In the genomic region with DNA sequence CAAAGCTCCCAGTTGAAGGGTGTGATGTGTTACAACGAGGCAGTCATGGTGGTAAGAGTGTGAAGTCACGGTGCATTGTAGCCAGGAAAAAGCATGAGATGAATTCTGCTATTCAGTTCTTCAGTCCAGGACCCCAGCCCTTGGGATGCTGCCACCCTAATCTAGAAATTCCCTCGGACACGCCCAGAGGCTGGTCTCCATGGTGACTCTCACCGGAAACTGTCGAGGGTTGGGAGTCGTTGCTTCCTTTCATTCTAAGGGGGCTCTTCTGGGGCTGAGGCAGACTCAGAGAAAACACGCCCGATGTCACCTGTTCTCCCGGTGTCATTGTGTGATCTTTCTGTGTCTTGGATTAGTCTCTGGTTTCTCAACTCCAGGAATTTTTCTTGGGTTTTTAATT, we compare ENCODE assay signal across 8 mouse cellular contexts. TPM values are rescaled to one million over a fixed set of nuclear protein-coding genes. Genes with fewer than 3 reads are reported as not detected.
DNase-seq lines count a peak whose midpoint lies in the region; ATAC-seq and TF ChIP-seq lines count a peak whose summit lies in the region.

No protein-coding gene starts in this region.

- H3K36me3 ChIP-seq in heart, embryonic 11.5 days (ENCODE audit: control insufficient read depth, insufficient read depth, low read length) = peaks cover 1% of the 10 kb centered on the region; the same call in 1 of the 2 replicates
- no peaks in the 10 kb centered on the region for H3K36me3 ChIP-seq in hindbrain, embryonic 16.5 days (ENCODE audit: control insufficient read depth, insufficient read depth, low read length)
- H3K36me3 ChIP-seq in myocyte (ENCODE audit: control insufficient read depth, insufficient read depth) = no peaks in the 10 kb centered on the region

- H3K9ac ChIP-seq in heart, embryonic 11.5 days (ENCODE audit: low read depth, low read length) = no peak overlapping the region; the same call in 1 of the 2 replicates
- no peak overlapping the region for H3K9ac ChIP-seq in hindbrain, embryonic 16.5 days (ENCODE audit: low read depth, low read length)

- H3K27me3 ChIP-seq in heart, embryonic 11.5 days (ENCODE audit: control insufficient read depth, insufficient read depth, low read length) = no peaks in the 10 kb centered on the region
- no peaks in the 10 kb centered on the region for H3K27me3 ChIP-seq in hindbrain, embryonic 16.5 days (replicated peaks; ENCODE audit: control insufficient read depth, insufficient read depth, low read length)
- H3K27me3 ChIP-seq in myocyte (ENCODE audit: control insufficient read depth, insufficient read depth, insufficient read length) = no peaks in the 10 kb centered on the region

- no peaks in the 10 kb centered on the region for H3K9me3 ChIP-seq in heart, embryonic 11.5 days (replicated peaks; ENCODE audit: control insufficient read depth, low read length)
- H3K9me3 ChIP-seq in hindbrain, embryonic 16.5 days (ENCODE audit: control insufficient read depth, low read length) = no peaks in the 10 kb centered on the region

- peak overlapping the region; percentile 8 for H3ac ChIP-seq in myocyte (ENCODE audit: control insufficient read depth, insufficient read length)

- H3K4me1 ChIP-seq in heart, embryonic 11.5 days (ENCODE audit: control insufficient read depth, insufficient read depth, low read length) = peaks cover 64% of the 10 kb centered on the region
- H3K4me1 ChIP-seq in hindbrain, embryonic 16.5 days (ENCODE audit: control insufficient read depth, insufficient read depth, low read depth, low read length) = peaks cover 51% of the 10 kb centered on the region

- no peak for ATAC-seq in heart, embryonic 11.5 days (replicated peaks; ENCODE audit: insufficient number of reproducible peaks, low FRiP score, low TSS enrichment)
- no peak for ATAC-seq in hindbrain, embryonic 16.5 days

- WGBS in heart, embryonic 11.5 days (ENCODE audit: insufficient replicate concordance) = 9% methylated on average over 10 of the region's 10 CpGs
- WGBS in hindbrain, embryonic 16.5 days = 2% methylated on average over 10 of the region's 10 CpGs

- peaks cover 89% of the 10 kb centered on the region for H3K79me2 ChIP-seq in myocyte (ENCODE audit: control insufficient read depth, insufficient read depth)

- peak overlapping the region; percentile 93; the same call in 1 of the 2 replicates for H3K27ac ChIP-seq in heart, embryonic 11.5 days (ENCODE audit: low read depth, low read length)
- H3K27ac ChIP-seq in hindbrain, embryonic 16.5 days (ENCODE audit: low read depth, low read length) = peak overlapping the region; percentile 44

- intact Hi-C loops in heart, postnatal 25 days (cut with DNase I) = no loop called here
- intact Hi-C loops in left cerebral cortex, postnatal 4 days (cut with DNase I) = no loop called here

- no peak for TF ChIP-seq POLR2A in myocyte (IDR thresholded peaks at IDR 0.05; ENCODE audit: insufficient read length, low read depth)

- no peak overlapping the region for H3K4me3 ChIP-seq in heart, embryonic 11.5 days (ENCODE audit: low read depth, low read length)
- H3K4me3 ChIP-seq in hindbrain, embryonic 16.5 days (ENCODE audit: low read length) = no peak overlapping the region
- peak overlapping the region; percentile 19 for H3K4me3 ChIP-seq in myocyte

- DNase-seq in heart, postnatal 25 days (ENCODE audit: low spot score) = no peak
- DNase-seq in embryo, embryonic 10 days (ENCODE audit: low spot score) = peak; percentile 65
- no peak for DNase-seq in left cerebral cortex, postnatal 4 days
- no peak for DNase-seq in ovary, postnatal 36 days (ENCODE audit: low spot score)
- no peak for DNase-seq in spleen, adult 18-20 months

- H3K4me2 ChIP-seq in heart, embryonic 11.5 days = peak overlapping the region; percentile 61; the same call in 1 of the 2 replicates
- peak overlapping the region; percentile 27 for H3K4me2 ChIP-seq in hindbrain, embryonic 16.5 days (ENCODE audit: low read length)
- H3K4me2 ChIP-seq in myocyte (ENCODE audit: low read depth) = peak overlapping the region; percentile 81

TF ChIP-seq in myocyte, 11 proteins besides CTCF, POLR2A, EP300 and RAD21:
- TF ChIP-seq MYOD1 (IDR thresholded peaks at IDR 0.05; ENCODE audit: control insufficient read depth in 1 of 3, insufficient read length in 2 of 3, low read depth in 2 of 3) (peak in 1 of 3 experiments; percentile 2), MYOG (IDR thresholded peaks at IDR 0.05; ENCODE audit: control insufficient read depth in 1 of 3, insufficient read depth in 1 of 3, insufficient read length in 2 of 3, low read depth in 2 of 3) (no peak)

RNA-seq across cellular contexts. Expression of a gene that starts 15.7 kb away (rescaled TPM):
- polyA plus RNA-seq in heart, embryonic 11.5 days (2014; fragmentation: Nextera tagmentation; extraction: Ambion mirVana) = 39.3 and 40.6 TPM in 2 replicates
- total RNA-seq in heart, postnatal 25 days (2021) = 10 to 100 TPM; 79.0 to 89.8 TPM
- polyA plus RNA-seq in hindbrain, embryonic 16.5 days (2015; fragmentation: Nextera tagmentation; extraction: Ambion mirVana) = 49.7 and 66.2 TPM in 2 replicates
- polyA plus RNA-seq in myocyte (2012; fragmentation: generic; extraction: Trizol) = 76.2 TPM
- total RNA-seq in left cerebral cortex, postnatal 4 days (2021) = 100 to 1,000 TPM; 327 to 335 TPM

Comparison
In these comparisons a context has a peak if more than half of its experiments do, and no peak if none do; other contexts are left out.
1. H3K4me2 ChIP-seq: peak in every context shown above with its lines; median percentile 81 in myocyte; 61 in heart, embryonic 11.5 days; 27 in hindbrain, embryonic 16.5 days.